Mouse (Mus musculus) left cerebral cortex, adult 8-10 months (tissue): ENCODE results near the gene Tac2. TPM values are rescaled to one million over a fixed set of nuclear protein-coding genes. Genes with fewer than 3 reads are reported as not detected.
"Not testable (repeated sequence)": the region's sequence is repeated elsewhere in the genome, so short reads cannot be mapped to it uniquely, and the experiment has no call there.

ENCODE experiments used
- DNase-seq, 2 experiments: peaks; one replicate each; pipeline ENCODE4 v3.0.0; 2022; ENCODE audit warnings: low spot score in 2 of 2
- total RNA-seq, 4 experiments: library from RNA; stranded (reverse); gene quantifications; 2 replicates each; pipeline ENCODE4 v1.2.4; 2022

Gene Tac2
- total RNA-seq, 4 experiments from 2014 or later, result 13.0 to 20.5 (median 16.5) TPM

DNA sequence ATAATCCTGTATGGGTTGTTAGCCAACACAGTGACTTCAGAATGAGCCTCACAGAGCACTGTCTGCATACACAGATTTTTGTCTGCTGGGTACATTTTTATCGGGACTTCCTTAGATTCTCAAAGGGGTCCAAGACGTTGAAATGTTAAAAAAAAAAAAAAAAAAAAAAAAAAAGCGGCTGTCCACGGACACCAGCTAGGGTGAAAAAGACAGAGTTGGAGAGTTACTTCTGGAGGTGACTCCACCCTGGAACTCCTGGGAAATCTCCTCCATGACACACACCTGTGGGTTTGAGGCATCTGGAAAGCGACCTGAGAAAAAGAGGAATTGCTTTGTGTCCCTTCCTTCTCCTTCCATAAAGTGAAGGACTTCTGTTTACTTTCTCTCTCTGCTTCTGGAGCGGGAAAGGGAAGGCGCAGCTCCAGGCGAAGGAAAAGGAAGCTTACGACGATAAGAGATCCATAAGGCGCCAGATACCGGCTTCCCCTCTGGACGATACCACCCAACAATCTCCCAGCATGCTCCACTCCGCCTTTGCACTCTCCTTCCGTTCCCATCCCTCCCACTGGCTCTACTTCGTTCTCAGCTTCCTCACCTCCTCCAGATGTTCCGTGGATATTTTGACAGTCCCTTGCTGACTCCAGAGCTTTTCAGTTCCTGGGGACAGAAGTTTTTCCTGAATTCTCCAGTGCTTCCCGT, 31.6 kb downstream of the Tac2 start:
- no peak for DNase-seq

DNA sequence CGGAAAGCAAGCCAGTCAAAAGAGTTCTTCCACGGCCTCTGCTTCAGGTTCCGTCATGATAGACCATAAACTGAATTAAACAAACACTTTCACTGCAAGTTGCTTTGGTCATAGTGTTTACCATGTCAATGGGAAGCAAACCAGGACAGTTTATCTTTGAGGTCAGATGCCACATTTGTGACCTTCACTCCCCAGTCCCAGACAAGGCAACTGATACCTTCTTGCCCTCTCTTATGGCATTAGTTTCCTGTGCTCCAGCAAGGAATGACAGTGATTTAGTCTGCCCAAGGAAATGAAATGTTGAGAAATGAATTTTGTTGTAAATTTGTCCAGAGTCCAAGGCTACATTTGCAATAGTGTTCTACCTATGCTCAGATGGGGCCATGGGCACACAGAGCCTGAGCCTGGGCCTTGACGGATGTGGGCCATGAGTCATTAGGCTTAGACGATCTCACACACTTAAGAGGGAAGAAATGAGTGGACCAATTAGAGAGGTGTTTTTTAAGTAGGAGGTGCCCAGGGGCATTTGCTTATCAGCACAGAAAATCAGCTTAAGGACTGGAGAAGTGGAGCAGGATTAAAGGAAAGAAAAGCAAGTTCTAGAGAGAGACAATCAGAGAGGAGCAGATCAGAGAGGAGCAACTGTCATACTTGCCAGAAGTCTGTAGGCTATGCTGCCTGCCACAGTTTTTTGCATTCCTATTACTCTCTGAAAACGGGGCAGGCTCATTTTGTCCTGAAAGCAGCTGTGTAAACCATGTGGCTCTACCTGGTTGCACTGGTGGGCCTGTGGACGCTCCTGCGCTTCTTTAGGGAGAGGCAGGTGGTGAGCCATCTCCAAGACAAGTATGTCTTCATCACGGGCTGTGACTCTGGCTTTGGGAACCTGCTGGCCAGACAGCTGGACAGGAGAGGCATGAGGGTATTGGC, 35.2 kb downstream of the Tac2 start, which contains the start of the genes Rdh1 and Rdh16f1:
Gene Rdh1 (plus strand): TSS at position 541 of the 930 bp plus-strand sequence.
Gene Rdh16f1 (plus strand): TSS at position 607 of the 930 bp plus-strand sequence.
- DNase-seq, result no peak

DNA sequence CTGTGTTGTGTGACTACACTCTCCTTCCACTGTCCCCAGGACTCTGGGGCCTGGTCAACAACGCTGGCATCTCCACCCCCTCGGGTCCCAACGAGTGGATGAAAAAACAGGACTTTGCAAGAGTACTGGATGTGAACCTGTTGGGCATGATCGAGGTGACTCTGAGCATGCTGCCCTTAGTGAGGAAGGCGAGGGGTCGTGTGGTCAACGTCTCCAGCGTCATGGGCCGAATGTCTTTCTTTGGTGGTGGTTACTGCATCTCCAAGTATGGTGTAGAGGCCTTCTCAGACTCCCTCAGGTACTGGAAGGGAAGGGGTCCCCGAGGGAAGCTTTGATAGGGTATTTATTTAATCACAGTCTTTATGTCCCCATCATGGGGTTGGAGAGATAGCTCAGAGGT, 38.6 kb downstream of the Tac2 start:
- DNase-seq, result not testable (repeated sequence)

DNA sequence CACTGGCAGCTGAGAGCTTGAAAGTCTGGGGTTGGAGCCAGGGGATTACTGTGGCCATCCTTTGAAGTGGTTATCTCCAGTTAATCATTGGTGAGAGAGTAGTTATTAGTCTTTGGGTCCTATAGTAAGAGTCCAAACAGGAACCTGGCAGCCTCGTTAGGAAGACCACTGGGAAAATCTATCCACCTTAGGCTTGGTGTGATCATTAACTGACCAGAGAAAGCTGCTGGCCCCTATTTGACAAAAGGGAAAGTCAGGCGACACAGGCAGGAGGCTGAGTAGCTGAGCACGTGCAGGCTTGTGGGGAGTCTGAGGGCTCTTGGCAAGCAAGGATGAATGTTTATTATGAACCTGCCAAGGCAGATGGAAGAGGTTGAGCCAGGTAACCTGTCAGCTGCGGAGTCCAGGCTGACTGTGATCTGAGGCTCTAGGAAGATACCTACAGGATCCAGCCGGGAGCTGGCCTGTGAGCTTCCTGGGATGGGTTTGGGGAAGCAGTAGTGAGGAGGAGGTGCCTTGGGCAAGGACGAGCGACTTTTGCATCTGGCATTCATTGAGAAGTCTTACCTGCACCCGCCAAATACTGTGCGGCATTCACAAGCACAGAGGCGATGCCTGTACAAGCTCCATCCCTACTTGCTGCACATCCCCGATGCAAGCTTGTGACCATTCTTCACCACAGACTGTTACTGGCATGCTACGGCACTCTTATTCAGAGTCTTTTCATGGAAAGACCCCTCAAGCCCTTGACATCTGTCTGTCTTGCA, 39.8 kb downstream of the Tac2 start:
- no peak for DNase-seq

DNA sequence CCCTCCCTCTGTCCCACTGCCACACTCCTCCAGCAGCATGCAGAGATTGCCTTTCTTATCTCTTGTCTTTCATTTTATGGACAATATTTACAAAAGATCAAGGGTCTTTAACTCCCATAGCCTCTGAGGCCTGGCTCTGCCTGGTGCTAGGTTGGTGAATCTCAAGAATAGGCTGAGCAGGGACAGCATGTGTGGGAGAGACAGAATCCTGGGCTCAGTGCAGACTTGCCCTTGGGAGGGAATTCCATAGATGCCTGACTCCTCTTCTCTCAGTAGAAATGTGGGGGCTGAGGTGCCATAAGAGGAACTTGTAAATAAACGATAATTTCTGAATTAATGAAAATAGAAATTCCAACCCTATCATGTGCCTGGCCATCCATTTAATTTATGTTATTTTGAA, 42.3 kb downstream of the Tac2 start:
- DNase-seq, result no peak

DNA sequence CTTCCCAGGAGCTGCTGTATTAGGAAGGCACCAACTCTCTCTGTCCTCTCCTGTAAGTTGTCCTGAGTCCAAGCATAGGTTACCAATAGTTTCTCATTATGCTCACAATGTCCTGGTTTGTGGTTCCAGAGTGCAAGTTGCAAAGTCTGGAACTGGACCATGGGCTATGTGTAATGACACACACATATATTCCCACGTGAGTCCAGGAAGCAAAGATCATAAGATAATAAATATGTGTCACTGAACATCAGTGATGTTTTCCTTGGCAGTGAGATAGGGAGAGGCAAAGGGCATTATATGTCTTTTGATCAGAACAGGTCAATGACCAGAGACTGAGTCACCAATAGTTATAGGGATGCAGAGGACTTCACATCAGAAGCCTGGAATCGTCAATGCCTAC, 51.7 kb downstream of the Tac2 start, which contains the start of gene Rdh9:
Gene Rdh9 (plus strand): TSS at position 376 of the 400 bp plus-strand sequence.
- DNase-seq, result no peak

Other genes with a start within 250 kb of the Tac2 start
- gene Stac3, start 222.8 kb upstream of the Tac2 start, total RNA-seq, result 1 to 10 TPM; 2.3 to 4.5 (median 3.0) TPM
- 1 to 10 TPM; 3.8 to 5.2 (median 4.6) TPM for gene Ndufa4l2, start 209.5 kb upstream of the Tac2 start, total RNA-seq
- 10 to 100 TPM; 24.4 to 33.6 (median 25.7) TPM for gene Shmt2, start 202.0 kb upstream of the Tac2 start, total RNA-seq
- gene Nxph4, start 189.9 kb upstream of the Tac2 start, total RNA-seq, result 1 to 10 TPM; 6.6 to 9.7 (median 8.4) TPM
- gene Lrp1, start 103.3 kb upstream of the Tac2 start, total RNA-seq, result 100 to 1,000 TPM; 295 to 337 (median 306) TPM
- 10 to 100 TPM; 13.5 to 17.1 (median 15.0) TPM for gene Stat6, start 81.5 kb upstream of the Tac2 start, total RNA-seq
- gene Nemp1, start 57.6 kb upstream of the Tac2 start, total RNA-seq, result 1 to 10 TPM; 4.7 to 6.1 (median 5.1) TPM
- gene Nab2, start 55.9 kb upstream of the Tac2 start, total RNA-seq, result 10 to 100 TPM; 36.5 to 55.0 (median 45.5) TPM
- 1 to 10 TPM in 2 of 4 experiments, under 1 TPM in 2; 0.59 to 1.2 (median 0.94) TPM for gene Myo1a, start 19.3 kb upstream of the Tac2 start, total RNA-seq
- gene Zbtb39, start 15.1 kb downstream of the Tac2 start, total RNA-seq, result 10 to 100 TPM in 2 of 4 experiments, 1 to 10 TPM in 2; 9.9 to 11.4 (median 10.1) TPM
- 1 to 10 TPM; 2.0 to 3.1 (median 2.6) TPM for gene Gpr182, start 27.3 kb downstream of the Tac2 start, total RNA-seq
- gene Rdh1, start 35.2 kb downstream of the Tac2 start, total RNA-seq, result under 1 TPM; 0.13 to 0.30 (median 0.16) TPM
- gene Rdh16f1, start 35.3 kb downstream of the Tac2 start, total RNA-seq, result 1 to 10 TPM in 1 of 4 experiments, under 1 TPM in 2, not detected in 1; 0.72 to 1.9 (median 0.96) TPM
- gene Rdh9, start 51.9 kb downstream of the Tac2 start, total RNA-seq, result 1 to 10 TPM in 1 of 4 experiments, not detected in 3; 1.7 TPM
- gene Rdh16, start 76.7 kb downstream of the Tac2 start, total RNA-seq, result under 1 TPM; 0.11 to 0.49 (median 0.34) TPM
- not detected for gene Rdh19, start 125.5 kb downstream of the Tac2 start, total RNA-seq
- gene Rdh16f2, start 142.0 kb downstream of the Tac2 start, total RNA-seq, result not detected
- gene Rdh7, start 164.3 kb downstream of the Tac2 start, total RNA-seq, result not detected
- not detected for gene Sdr9c7, start 174.0 kb downstream of the Tac2 start, total RNA-seq